Mouse (Mus musculus) left cerebral cortex, postnatal 10 days (tissue): ENCODE data around the gene Zan. TPM values are rescaled to one million over a fixed set of nuclear protein-coding genes. Genes with fewer than 3 reads are reported as not detected.

Experiments used
- DNase-seq, 2 experiments: peaks; one replicate each; pipeline ENCODE4 v3.0.0; 2021 to 2022; ENCODE audit warnings: low spot score in 2 of 2, mixed read lengths in 1 of 2; ENCODE audit errors: extremely low spot score in 1 of 2
- intact Hi-C: fragments of 180-260 bp; cut with DNase I; formaldehyde crosslinking; loops from one replicate; pipeline ENCODE4 v1.15.1; 2025
- total RNA-seq, 2 experiments: library from RNA; stranded (reverse); gene quantifications; 2 replicates each; pipeline ENCODE4 v1.2.3; 2021

Zan gene
- total RNA-seq, result under 1 TPM; 0.47 to 0.69 TPM

- intact Hi-C loops, result no loop called here
- DNase-seq, result no peak
Measured at GRCm38 (mm10) chr5:137476964-137477363, at the start of gene Zan. Zan (minus strand) TSS chr5:137477064.

- intact Hi-C loops, result no loop called here
- DNase-seq, result peak in 1 of 2 experiments; percentile 78
Measured at GRCm38 (mm10) chr5:137526192-137526936, 49.5 kb upstream of the Zan start.

GRCm38 (mm10) chr5:137525511-137525910, 48.6 kb upstream of the Zan start:
- DNase-seq, result no peak
- intact Hi-C loops, result no loop called here

GRCm38 (mm10) chr5:137524671-137525070, 47.8 kb upstream of the Zan start:
- peak in 1 of 2 experiments; percentile 35 for DNase-seq
- intact Hi-C loops, result no loop called here

GRCm38 (mm10) chr5:137524251-137524515, 47.3 kb upstream of the Zan start:
- DNase-seq, result no peak
- intact Hi-C loops, result no loop called here

- peak in 1 of 2 experiments; percentile 45 for DNase-seq
- intact Hi-C loops, result no loop called here
Measured at GRCm38 (mm10) chr5:137523396-137524250, 46.8 kb upstream of the Zan start.

- intact Hi-C loops, result no loop called here
- DNase-seq, result peak in 1 of 2 experiments; percentile 38
Measured at GRCm38 (mm10) chr5:137522711-137523110, 45.8 kb upstream of the Zan start.

- DNase-seq, result no peak
- intact Hi-C loops, result no loop called here
Measured at GRCm38 (mm10) chr5:137521861-137522260, 45.0 kb upstream of the Zan start.

GRCm38 (mm10) chr5:137519691-137520550, 43.1 kb upstream of the Zan start:
- intact Hi-C loops, result loop anchor here (10.0 kb wide), 1 partner anchor 135 kb away; no protein-coding TSS in a partner anchor
- DNase-seq, result no peak

- intact Hi-C loops, result loop anchor here (10.0 kb wide), 1 partner anchor 136 kb away; no protein-coding TSS in a partner anchor
Measured at GRCm38 (mm10) chr5:137518436-137518835, 41.6 kb upstream of the Zan start, which contains the start of gene Gigyf1. Gigyf1 (plus strand) TSS chr5:137518548.

GRCm38 (mm10) chr5:137514811-137515210, 37.9 kb upstream of the Zan start:
- DNase-seq, result peak in 1 of 2 experiments; percentile 20
- intact Hi-C loops, result loop anchor here (5.0 to 10.0 kb wide), 2 partner anchors 140 to 183 kb away; partner anchors contain the start of gene Slc12a9

More at GRCm38 (mm10) chr5:137518436-137518835, 41.6 kb upstream of the Zan start, which contains the start of gene Gigyf1:
- DNase-seq, result peak in 1 of 2 experiments; percentile 57

- intact Hi-C loops, result loop anchor here (5.0 to 10.0 kb wide), 2 partner anchors 141 to 182 kb away; partner anchors contain the start of gene Slc12a9
- no peak for DNase-seq
Measured at GRCm38 (mm10) chr5:137513951-137514721, 37.3 kb upstream of the Zan start.

- intact Hi-C loops, result loop anchor here (5.0 to 10.0 kb wide), 2 partner anchors 142 to 181 kb away; partner anchors contain the start of gene Slc12a9
Measured at GRCm38 (mm10) chr5:137512847-137513794, 36.3 kb upstream of the Zan start.

GRCm38 (mm10) chr5:137511706-137512105, 34.8 kb upstream of the Zan start:
- intact Hi-C loops, result loop anchor here (5.0 to 10.0 kb wide), 2 partner anchors 143 to 179 kb away; partner anchors contain the start of gene Slc12a9
- DNase-seq, result no peak

More at GRCm38 (mm10) chr5:137512847-137513794, 36.3 kb upstream of the Zan start:
- DNase-seq, result peak in 1 of 2 experiments; percentile 57

- peak in 1 of 2 experiments; percentile 69 for DNase-seq
- intact Hi-C loops, result loop anchor here (5.0 to 10.0 kb wide), 2 partner anchors 144 to 178 kb away; partner anchors contain the start of gene Slc12a9
Measured at GRCm38 (mm10) chr5:137510573-137511390, 33.9 kb upstream of the Zan start.
